Mouse (Mus musculus) ES-E14 (cell line): ENCODE data around the gene Cspg4. TPM values are rescaled to one million over a fixed set of nuclear protein-coding genes. Genes with fewer than 3 reads are reported as not detected.

Experiments
- DNase-seq: peaks from one replicate; pipeline ENCODE4 v3.0.0-alpha.2; 2013; ENCODE audit warnings: low read depth, low spot score
- H3K27ac ChIP-seq: 2 replicates; pipeline ENCODE4 v1.5.1; 2012; ENCODE audit warnings: low read depth, mild to moderate bottlenecking, low read length, moderate library complexity, mixed read lengths; ENCODE audit not compliant: poor library complexity, insufficient read depth, severe bottlenecking
- H3K36me3 ChIP-seq: 2 replicates; pipeline ENCODE4 v1.6.1; 2012; ENCODE audit warnings: mild to moderate bottlenecking, low read length, moderate library complexity, mixed read lengths; ENCODE audit not compliant: control insufficient read depth, poor library complexity, insufficient read depth, severe bottlenecking
- H3K4me1 ChIP-seq, 2 experiments: fragments of 150-350 bp in 1 of 2; sonication (generic) in 1 of 2; 2 replicates each; pipeline ENCODE4 v1.6.1; 2012; ENCODE audit warnings: low read length in 2 of 2, mild to moderate bottlenecking in 1 of 2, mixed read lengths in 1 of 2; ENCODE audit not compliant: control insufficient read depth in 2 of 2, insufficient read depth in 2 of 2, poor library complexity in 1 of 2
- H3K4me3 ChIP-seq, 2 experiments: fragments of 150-350 bp in 1 of 2; sonication (generic) in 1 of 2; 2 replicates each; pipeline ENCODE4 v1.5.1; 2012; ENCODE audit warnings: low read length in 2 of 2, low read depth in 1 of 2, mild to moderate bottlenecking in 1 of 2, mixed read lengths in 1 of 2; ENCODE audit not compliant: insufficient read depth in 1 of 2, poor library complexity in 1 of 2, severe bottlenecking in 1 of 2
- H3K9ac ChIP-seq: 2 replicates; pipeline ENCODE4 v1.6.1; 2012; ENCODE audit warnings: low read depth, mild to moderate bottlenecking, low read length, mixed read lengths; ENCODE audit not compliant: poor library complexity, insufficient read depth, severe bottlenecking
- H3K9me3 ChIP-seq: fragments of 150-350 bp; sonication (generic); 2 replicates; pipeline ENCODE4 v1.6.1; 2012; ENCODE audit warnings: low read depth, mild to moderate bottlenecking, low read length; ENCODE audit not compliant: control insufficient read depth, insufficient read depth
- CHD2 ChIP-seq: IDR thresholded peaks from 2 replicates; pipeline ENCODE4 v1.6.1; 2014; ENCODE audit warnings: mild to moderate bottlenecking, low read depth, low read length, inconsistent platforms
- HCFC1 ChIP-seq: IDR thresholded peaks from 2 replicates; pipeline ENCODE4 v1.6.1; 2012; ENCODE audit warnings: low read length, inconsistent platforms, borderline replicate concordance; ENCODE audit not compliant: insufficient read depth
- MAFK ChIP-seq: IDR thresholded peaks from 2 replicates; pipeline ENCODE4 v1.6.1; 2014; ENCODE audit warnings: mild to moderate bottlenecking, low read depth, low read length, inconsistent platforms; ENCODE audit not compliant: insufficient read depth
- ZC3H11A ChIP-seq: IDR thresholded peaks from 2 replicates; pipeline ENCODE4 v1.6.1; 2012; ENCODE audit warnings: low read depth, mild to moderate bottlenecking, inconsistent platforms, low read length, borderline replicate concordance
- ZNF384 ChIP-seq: IDR thresholded peaks from 2 replicates; pipeline ENCODE4 v1.6.1; 2012; ENCODE audit warnings: low read depth, low read length, inconsistent platforms
- in situ Hi-C, 2 experiments: fragments of 600-800 bp; cut with MboI; formaldehyde crosslinking; loops; one replicate each; pipeline ENCODE4 v1.15.1; 2025; ENCODE audit warnings: low sequenced_read_pairs in 2 of 2, inconsistent platforms in 1 of 2; ENCODE audit not compliant: unreplicated experiment in 2 of 2
- total RNA-seq: library from RNA; depleted of rRNA; stranded (reverse); fragments of 300-350 nt; gene quantifications from 2 replicates; pipeline ENCODE4 v1.2.3, GENCODE M21; 2012

Gene Cspg4
- total RNA-seq, 1 experiment = 1.3 TPM

DNA sequence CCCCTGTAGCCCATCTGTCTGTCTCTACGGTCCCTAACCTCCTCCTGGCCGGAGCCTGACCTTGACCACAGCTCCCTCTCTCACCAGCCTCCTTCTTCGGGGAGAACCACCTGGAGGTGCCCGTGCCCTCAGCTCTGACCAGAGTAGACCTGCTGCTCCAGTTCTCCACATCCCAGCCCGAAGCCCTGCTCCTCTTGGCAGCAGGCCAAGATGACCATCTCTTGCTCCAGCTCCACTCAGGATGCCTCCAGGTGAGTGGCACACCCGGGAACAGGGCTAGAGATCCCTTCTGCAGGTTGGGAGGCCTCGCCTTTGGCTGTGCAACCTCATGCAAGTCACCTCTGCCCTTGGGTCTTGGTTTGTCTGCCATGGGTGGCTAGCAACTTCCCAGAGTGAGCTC lies 18.6 kb downstream of the Cspg4 start:
- TF ChIP-seq HCFC1 = no peak
- no peak for TF ChIP-seq MAFK
- TF ChIP-seq ZNF384 = no peak
- Histone ChIP-seq H3K9me3 (no peaks in the 10 kb centered on the region), H3K4me3 (no peak overlapping the region), H3K4me1 (no peaks in the 10 kb centered on the region), H3K27ac (no peak overlapping the region), H3K36me3 (no peaks in the 10 kb centered on the region), H3K9ac (no peak overlapping the region)
- DNase-seq = no peak
- in situ Hi-C loops = no loop called here

DNA sequence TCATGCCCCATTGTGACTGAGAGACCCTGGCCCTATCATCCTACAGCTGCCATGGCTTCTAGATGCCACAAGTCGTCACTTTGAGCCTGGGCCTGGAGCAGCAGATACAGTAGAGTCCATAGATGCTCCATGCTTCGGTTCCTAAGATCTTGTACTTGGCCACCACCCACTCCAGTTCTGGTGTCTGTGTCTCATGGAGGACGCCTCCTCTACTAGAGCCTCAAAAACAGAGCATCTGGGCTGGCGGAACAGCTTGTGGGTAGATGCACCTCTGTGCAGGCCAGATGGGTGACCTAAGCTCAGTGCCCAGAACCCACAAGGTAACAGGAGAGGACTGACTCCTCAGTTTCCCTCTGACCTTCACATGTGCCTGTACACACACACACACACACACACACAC lies 19.5 kb downstream of the Cspg4 start:
- Histone ChIP-seq H3K4me1 (no peaks in the 10 kb centered on the region), H3K9me3 (no peaks in the 10 kb centered on the region), H3K27ac (no peak overlapping the region), H3K9ac (no peak overlapping the region), H3K36me3 (no peaks in the 10 kb centered on the region), H3K4me3 (no peak overlapping the region)
- DNase-seq = no peak
- in situ Hi-C loops = no loop called here
- TF ChIP-seq HCFC1 (no peak), ZNF384 (no peak), MAFK (no peak), ZC3H11A (no peak), CHD2 (no peak)

GRCm38 (mm10) chr9:56886113-56886512 lies 21.3 kb downstream of the Cspg4 start:
- H3K36me3 ChIP-seq = no peaks in the 10 kb centered on the region
- H3K9me3 ChIP-seq = no peaks in the 10 kb centered on the region
- no peak overlapping the region for H3K27ac ChIP-seq
- H3K9ac ChIP-seq = no peak overlapping the region
- no peaks in the 10 kb centered on the region for H3K4me1 ChIP-seq
- no peak overlapping the region for H3K4me3 ChIP-seq
- in situ Hi-C loops = no loop called here
- TF ChIP-seq CHD2 (no peak), HCFC1 (no peak), ZC3H11A (no peak), MAFK (no peak), ZNF384 (no peak)
- DNase-seq = no peak

GRCm38 (mm10) chr9:56886601-56887000 lies 21.8 kb downstream of the Cspg4 start:
- Histone ChIP-seq H3K4me3 (no peak overlapping the region), H3K9me3 (no peaks in the 10 kb centered on the region), H3K9ac (no peak overlapping the region), H3K27ac (no peak overlapping the region), H3K36me3 (no peaks in the 10 kb centered on the region), H3K4me1 (peaks cover 0 to 1% of the 10 kb centered on the region in 2 experiments; a peak in 1 of 4 replicates)
- in situ Hi-C loops = no loop called here
- TF ChIP-seq CHD2 (no peak), HCFC1 (no peak), ZC3H11A (no peak), ZNF384 (no peak), MAFK (no peak)
- DNase-seq = no peak

GRCm38 (mm10) chr9:56887581-56887980 lies 22.7 kb downstream of the Cspg4 start:
- Histone ChIP-seq H3K9ac (no peak overlapping the region), H3K4me3 (no peak overlapping the region), H3K36me3 (no peaks in the 10 kb centered on the region), H3K9me3 (no peaks in the 10 kb centered on the region), H3K27ac (no peak overlapping the region), H3K4me1 (peaks cover 0 to 3% of the 10 kb centered on the region in 2 experiments; a peak in 1 of 4 replicates)
- TF ChIP-seq CHD2 (no peak), ZNF384 (no peak), MAFK (no peak), HCFC1 (no peak)
- DNase-seq = no peak
- in situ Hi-C loops = no loop called here
